Mouse (Mus musculus): ENCODE results near the gene Gpsm1. TPM values are rescaled to one million over a fixed set of nuclear protein-coding genes. Genes with fewer than 3 reads are reported as not detected.

Gpsm1 gene
- polyA plus RNA-seq (2015; fragmentation: Nextera tagmentation; extraction: Ambion mirVana) = 39.6 and 44.4 TPM in 2 replicates

GRCm38 (mm10) chr2:26315072-26315924 lies at the start of gene Gpsm1:
Gene Gpsm1 (plus strand): TSS chr2:26315515.
- Histone ChIP-seq H3K9me3 (replicated peaks) (no peaks in the 10 kb centered on the region), H3K36me3 (no peaks in the 10 kb centered on the region), H3K4me3 (replicated peaks) (peak within 1 kb of the TSS; percentile 94), H3K9ac (peak within 1 kb of the TSS; percentile 89), H3K27ac (peak within 1 kb of the TSS; percentile 96), H3K4me1 (peaks cover 51% of the 10 kb centered on the region), H3K27me3 (no peaks in the 10 kb centered on the region), H3K4me2 (peak within 1 kb of the TSS; percentile 66)
- peak; percentile 87 for ATAC-seq (replicated peaks; ENCODE audit: low FRiP score)
- WGBS = under 1% methylated on average over 61 of the region's 66 CpGs

- ATAC-seq (replicated peaks; ENCODE audit: low FRiP score) = no peak
- Histone ChIP-seq H3K27ac (no peak overlapping the region), H3K9me3 (replicated peaks) (no peaks in the 10 kb centered on the region), H3K9ac (no peak overlapping the region), H3K4me3 (replicated peaks) (no peak overlapping the region), H3K4me1 (peaks cover 10% of the 10 kb centered on the region; the same call in 1 of the 2 replicates), H3K36me3 (no peaks in the 10 kb centered on the region), H3K4me2 (no peak overlapping the region), H3K27me3 (no peaks in the 10 kb centered on the region)
- WGBS = 84% methylated on average over 10 of the region's 10 CpGs
These were observed 49.1 kb upstream of the Gpsm1 start for GRCm38 (mm10) chr2:26266066-26266742.

- Histone ChIP-seq H3K27ac (no peak overlapping the region), H3K9me3 (replicated peaks) (no peaks in the 10 kb centered on the region), H3K27me3 (no peaks in the 10 kb centered on the region), H3K4me2 (no peak overlapping the region), H3K4me3 (replicated peaks) (no peak overlapping the region), H3K9ac (no peak overlapping the region), H3K36me3 (no peaks in the 10 kb centered on the region), H3K4me1 (peaks cover 10% of the 10 kb centered on the region; the same call in 1 of the 2 replicates)
- 70% methylated on average over 3 of the region's 3 CpGs for WGBS
- ATAC-seq (replicated peaks; ENCODE audit: low FRiP score) = no peak
These were observed 47.1 kb upstream of the Gpsm1 start for GRCm38 (mm10) chr2:26268216-26268615.

GRCm38 (mm10) chr2:26273611-26274010 lies 41.7 kb upstream of the Gpsm1 start:
- ATAC-seq (replicated peaks; ENCODE audit: low FRiP score) = 0 out of 2 replicates have a peak, but pooled peaks have one; percentile 58
- Histone ChIP-seq H3K36me3 (no peaks in the 10 kb centered on the region), H3K4me1 (peaks cover 6% of the 10 kb centered on the region; the same call in 1 of the 2 replicates), H3K27me3 (no peaks in the 10 kb centered on the region), H3K9ac (no peak overlapping the region), H3K9me3 (replicated peaks) (no peaks in the 10 kb centered on the region), H3K4me2 (no peak overlapping the region), H3K4me3 (replicated peaks) (no peak overlapping the region), H3K27ac (no peak overlapping the region)
- 23% methylated on average over 7 of the region's 7 CpGs for WGBS

- no peaks in the 10 kb centered on the region for H3K4me1 ChIP-seq
- 76% methylated on average over 3 of the region's 3 CpGs for WGBS
- no peak overlapping the region for H3K9ac ChIP-seq
- no peaks in the 10 kb centered on the region for H3K9me3 ChIP-seq (replicated peaks)
- no peak overlapping the region for H3K27ac ChIP-seq
- no peaks in the 10 kb centered on the region for H3K27me3 ChIP-seq
- H3K4me2 ChIP-seq = no peak overlapping the region
- no peak for ATAC-seq (replicated peaks; ENCODE audit: low FRiP score)
- H3K4me3 ChIP-seq (replicated peaks) = no peak overlapping the region
- no peaks in the 10 kb centered on the region for H3K36me3 ChIP-seq
These were observed 35.6 kb upstream of the Gpsm1 start for GRCm38 (mm10) chr2:26279712-26280111.

- Histone ChIP-seq H3K9ac (no peak overlapping the region), H3K27me3 (no peaks in the 10 kb centered on the region), H3K27ac (no peak overlapping the region), H3K4me1 (no peaks in the 10 kb centered on the region), H3K4me3 (replicated peaks) (no peak overlapping the region), H3K4me2 (no peak overlapping the region), H3K9me3 (replicated peaks) (no peaks in the 10 kb centered on the region), H3K36me3 (no peaks in the 10 kb centered on the region)
- WGBS = 76% methylated on average over 11 of the region's 11 CpGs
- no peak for ATAC-seq (replicated peaks; ENCODE audit: low FRiP score)
These were observed 34.7 kb upstream of the Gpsm1 start for GRCm38 (mm10) chr2:26280594-26280993.

- Histone ChIP-seq H3K27me3 (no peaks in the 10 kb centered on the region), H3K4me1 (no peaks in the 10 kb centered on the region), H3K9ac (no peak overlapping the region), H3K4me3 (replicated peaks) (no peak overlapping the region), H3K4me2 (no peak overlapping the region), H3K27ac (no peak overlapping the region), H3K9me3 (replicated peaks) (no peaks in the 10 kb centered on the region), H3K36me3 (no peaks in the 10 kb centered on the region)
- no peak for ATAC-seq (replicated peaks; ENCODE audit: low FRiP score)
- 59% methylated on average over 7 of the region's 7 CpGs for WGBS
These were observed 29.5 kb upstream of the Gpsm1 start for GRCm38 (mm10) chr2:26285804-26286203.

GRCm38 (mm10) chr2:26286391-26286790 lies 28.9 kb upstream of the Gpsm1 start:
- no peak overlapping the region for H3K27ac ChIP-seq
- no peak overlapping the region for H3K4me2 ChIP-seq
- no peak overlapping the region for H3K9ac ChIP-seq
- no peaks in the 10 kb centered on the region for H3K9me3 ChIP-seq (replicated peaks)
- H3K36me3 ChIP-seq = no peaks in the 10 kb centered on the region
- ATAC-seq (replicated peaks; ENCODE audit: low FRiP score) = no peak
- H3K4me1 ChIP-seq = no peaks in the 10 kb centered on the region
- no peak overlapping the region for H3K4me3 ChIP-seq (replicated peaks)
- 33% methylated on average over 7 of the region's 7 CpGs for WGBS
- no peaks in the 10 kb centered on the region for H3K27me3 ChIP-seq

GRCm38 (mm10) chr2:26290133-26290532 lies 25.2 kb upstream of the Gpsm1 start:
- no peaks in the 10 kb centered on the region for H3K9me3 ChIP-seq (replicated peaks)
- H3K27me3 ChIP-seq = no peaks in the 10 kb centered on the region
- no peak overlapping the region for H3K4me3 ChIP-seq (replicated peaks)
- no peak overlapping the region for H3K27ac ChIP-seq
- no peaks in the 10 kb centered on the region for H3K36me3 ChIP-seq
- WGBS = 82% methylated on average over 5 of the region's 5 CpGs
- H3K4me2 ChIP-seq = no peak overlapping the region
- ATAC-seq (replicated peaks; ENCODE audit: low FRiP score) = no peak
- H3K4me1 ChIP-seq = no peaks in the 10 kb centered on the region
- no peak overlapping the region for H3K9ac ChIP-seq

- H3K36me3 ChIP-seq = no peaks in the 10 kb centered on the region
- ATAC-seq (replicated peaks; ENCODE audit: low FRiP score) = no peak
- H3K4me2 ChIP-seq = no peak within 1 kb of the TSS
- H3K4me3 ChIP-seq (replicated peaks) = no peak within 1 kb of the TSS
- H3K27me3 ChIP-seq = 0 out of 2 replicates have a peak, but pooled peaks cover 7% of the 10 kb centered on the region
- peaks cover 23% of the 10 kb centered on the region for H3K4me1 ChIP-seq
- no peak within 1 kb of the TSS for H3K9ac ChIP-seq
- no peak within 1 kb of the TSS for H3K27ac ChIP-seq
- H3K9me3 ChIP-seq (replicated peaks) = no peaks in the 10 kb centered on the region
- 60% methylated on average over 2 of the region's 2 CpGs for WGBS
These were observed 20.9 kb upstream of the Gpsm1 start, which contains the start of gene Ccdc187 for GRCm38 (mm10) chr2:26294457-26294856. Gene Ccdc187 (minus strand): TSS chr2:26294557.

GRCm38 (mm10) chr2:26296606-26297195 lies 18.6 kb upstream of the Gpsm1 start:
- 0 out of 2 replicates have a peak overlapping the region, but pooled peaks have one; percentile 6 for H3K9ac ChIP-seq
- no peak for ATAC-seq (replicated peaks; ENCODE audit: low FRiP score)
- H3K27ac ChIP-seq = peak overlapping the region; percentile 75
- 18% methylated on average over 6 of the region's 6 CpGs for WGBS
- no peak overlapping the region for H3K4me3 ChIP-seq (replicated peaks)
- H3K4me1 ChIP-seq = peaks cover 23% of the 10 kb centered on the region
- 0 out of 2 replicates have a peak overlapping the region, but pooled peaks have one; percentile 7 for H3K4me2 ChIP-seq
- no peaks in the 10 kb centered on the region for H3K36me3 ChIP-seq
- H3K9me3 ChIP-seq (replicated peaks) = no peaks in the 10 kb centered on the region
- 0 out of 2 replicates have a peak, but pooled peaks cover 10% of the 10 kb centered on the region for H3K27me3 ChIP-seq
